Mouse (Mus musculus) erythroblast, embryonic 14.5 days (primary cell): ENCODE data around the gene Zfp646.

Experiments used
- GATA1 ChIP-seq: IDR thresholded peaks from 2 replicates; pipeline ENCODE4 v1.6.1; 2012; ENCODE audit warnings: low read length, inconsistent platforms, mixed read lengths
- TAL1 ChIP-seq: IDR thresholded peaks from 3 replicates; pipeline ENCODE4 v1.6.1; 2012; ENCODE audit warnings: low read length, inconsistent platforms, mixed read lengths

DNA sequence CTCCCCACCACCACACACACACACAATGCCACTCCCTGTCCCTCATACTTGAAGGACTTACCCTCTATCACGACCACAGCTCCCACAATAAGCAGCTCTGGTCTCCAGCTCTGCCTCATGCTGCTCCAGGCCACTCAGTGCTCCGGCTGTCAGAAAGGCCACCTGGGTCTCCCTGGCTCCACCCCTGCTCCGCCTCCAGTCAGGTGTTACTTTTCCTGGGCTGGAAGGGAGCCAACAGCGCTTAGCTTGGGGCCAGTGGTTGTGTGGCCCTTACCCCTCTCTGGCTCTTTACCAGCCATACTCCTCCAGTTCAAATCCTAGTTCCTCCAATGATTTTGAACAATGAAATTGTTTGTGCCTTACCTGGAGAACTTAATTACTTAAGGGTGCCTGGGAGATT is 14.8 kb downstream of the Zfp646 start, which contains the start of gene Prss53:
- TF ChIP-seq TAL1 (no peak), GATA1 (no peak)
